In the genomic region with DNA sequence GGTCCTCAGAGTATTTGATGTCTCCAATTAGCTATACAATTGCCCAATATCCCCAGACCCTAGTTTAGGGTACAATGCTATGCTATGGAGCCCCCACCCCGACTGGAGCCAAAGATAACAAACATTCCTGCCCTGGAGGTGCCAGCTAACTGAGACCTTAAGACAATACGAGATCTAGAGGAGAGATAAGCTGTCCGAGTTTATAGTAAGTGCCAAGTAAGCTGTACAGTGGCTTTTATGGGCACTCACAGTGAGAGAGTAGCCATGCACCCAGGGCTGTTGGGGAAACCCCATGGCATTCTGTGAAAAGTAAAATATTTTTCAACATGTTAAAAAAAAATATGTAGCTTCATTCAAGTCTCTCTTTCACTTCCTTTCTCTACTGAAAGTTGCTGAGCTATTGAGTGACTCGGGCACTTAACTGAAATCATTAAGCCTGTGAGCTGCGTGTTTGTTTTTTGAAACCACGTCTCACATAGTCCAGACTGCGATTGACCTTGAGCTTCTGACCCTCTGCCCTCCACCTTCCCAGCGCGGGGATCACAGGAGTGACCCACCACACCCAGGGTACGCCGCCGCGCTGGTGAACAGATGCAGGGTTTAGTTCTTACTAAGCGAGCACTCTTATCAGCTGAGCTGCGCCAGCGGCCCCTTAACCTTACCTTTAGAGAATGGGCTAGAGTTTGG, we compare ENCODE assay signal across 8 mouse cellular contexts. TPM values are rescaled to one million over a fixed set of nuclear protein-coding genes. Genes with fewer than 3 reads are reported as not detected.
DNase-seq lines count a peak whose midpoint lies in the region; ATAC-seq and TF ChIP-seq lines count a peak whose summit lies in the region.

No protein-coding gene starts in this region.

- H3K4me2 ChIP-seq in midbrain, embryonic 14.5 days (ENCODE audit: low read length): no peak overlapping the region

- H3K27me3 ChIP-seq in MEL (ENCODE audit: control insufficient read depth in 1 of 2, insufficient read depth in 2 of 2, low read length in 2 of 2): no peaks in the 10 kb centered on the region
- no peaks in the 10 kb centered on the region for H3K27me3 ChIP-seq in midbrain, embryonic 14.5 days (ENCODE audit: control insufficient read depth, insufficient read depth, low read length)

- peak overlapping the region; percentile 65 to 99 for H3K4me3 ChIP-seq in MEL (ENCODE audit: control insufficient read depth in 1 of 2, insufficient read depth in 1 of 2, low read depth in 2 of 2, low read length in 2 of 2)
- no peak overlapping the region for H3K4me3 ChIP-seq in midbrain, embryonic 14.5 days (replicated peaks; ENCODE audit: low read depth, low read length)

- peak; percentile 21 for DNase-seq in kidney, adult 18-20 months
- no peak for DNase-seq in kidney, adult 8-10 months
- DNase-seq in MEL (ENCODE audit: low read depth, low spot score) (peak; percentile 75), MN1 (ENCODE audit: low spot score) (no peak)
- DNase-seq in midbrain, embryonic 14.5 days: no peak
- DNase-seq in embryo, embryonic 10.5 days (ENCODE audit: low spot score): no peak
- DNase-seq in cerebellum, postnatal 14 days: no peak

- no peak for TF ChIP-seq CTCF in MEL (IDR thresholded peaks at IDR 0.05 in 2 of 3, conservative IDR thresholded peaks at IDR 0.05 in 1 of 3; ENCODE audit: control insufficient read depth in 1 of 3, insufficient read depth in 1 of 3, low read depth in 2 of 3, low read length in 3 of 3, poor library complexity in 1 of 3, severe bottlenecking in 1 of 3)

- H3K79me2 ChIP-seq in MEL (ENCODE audit: control insufficient read depth, insufficient read depth, low read length, poor library complexity): no peaks in the 10 kb centered on the region; the same call in 1 of the 2 replicates

- no peak for TF ChIP-seq RAD21 in MEL (IDR thresholded peaks at IDR 0.05; ENCODE audit: low read depth, low read length)

- WGBS in midbrain, embryonic 14.5 days: 83% methylated on average over 16 of the region's 16 CpGs

- peaks cover 0 to 22% of the 10 kb centered on the region in 2 experiments; a peak in 2 of 4 replicates for H3K36me3 ChIP-seq in MEL (ENCODE audit: control insufficient read depth in 1 of 2, insufficient read depth in 2 of 2, low read length in 2 of 2)
- H3K36me3 ChIP-seq in midbrain, embryonic 14.5 days (ENCODE audit: control insufficient read depth, insufficient read depth, low read length): no peaks in the 10 kb centered on the region

- TF ChIP-seq EP300 in MEL (IDR thresholded peaks at IDR 0.05; ENCODE audit: low read depth in 1 of 2, low read length in 2 of 2): peak in 1 of 2 experiments; percentile 66; a peak in 2 of 4 replicates

- TF ChIP-seq POLR2A in MEL (IDR thresholded peaks at IDR 0.05; ENCODE audit: control insufficient read depth in 1 of 2, insufficient read depth in 1 of 2, low read depth in 1 of 2, low read length in 2 of 2, poor library complexity in 1 of 2): no peak

- peak; percentile 66 for ATAC-seq in inflammation-experienced regulatory T-cells, adult 6 months
- ATAC-seq in midbrain, embryonic 14.5 days (ENCODE audit: low FRiP score, low TSS enrichment): no peak

- no peaks in the 10 kb centered on the region for H3K9me3 ChIP-seq in MEL (replicated peaks; ENCODE audit: insufficient read depth, low read length)
- H3K9me3 ChIP-seq in midbrain, embryonic 14.5 days (ENCODE audit: control insufficient read depth, low read length): no peaks in the 10 kb centered on the region

- H3K9ac ChIP-seq in MEL (ENCODE audit: control insufficient read depth, low read depth, low read length, poor library complexity, severe bottlenecking): peak overlapping the region; percentile 59
- H3K9ac ChIP-seq in midbrain, embryonic 14.5 days (replicated peaks; ENCODE audit: low read length): no peak overlapping the region

- H3K4me1 ChIP-seq in MEL (ENCODE audit: control insufficient read depth in 1 of 2, insufficient read depth in 2 of 2, low read length in 2 of 2): peaks cover 20 to 28% of the 10 kb centered on the region in 2 experiments
- H3K4me1 ChIP-seq in midbrain, embryonic 14.5 days (ENCODE audit: control insufficient read depth, insufficient read depth, low read length): no peaks in the 10 kb centered on the region

- peak overlapping the region; percentile 41 for H3K27ac ChIP-seq in MEL (ENCODE audit: control insufficient read depth, low read depth, low read length)
- H3K27ac ChIP-seq in midbrain, embryonic 14.5 days (replicated peaks; ENCODE audit: low read depth, low read length): 0 out of 2 replicates have a peak overlapping the region, but pooled peaks have one; percentile 26

TF ChIP-seq in MEL, 35 proteins besides CTCF, POLR2A, EP300 and RAD21 (continues in another document):
- TF ChIP-seq MYC (IDR thresholded peaks at IDR 0.05; ENCODE audit: low read depth, low read length): no peak
- TF ChIP-seq MEF2A (IDR thresholded peaks at IDR 0.05; ENCODE audit: extremely low read depth, insufficient replicate concordance, low read depth, low read length, poor library complexity, severe bottlenecking): no peak
- TF ChIP-seq MYB (IDR thresholded peaks at IDR 0.05; ENCODE audit: low read depth, low read length): no peak
- TF ChIP-seq UBTF (IDR thresholded peaks at IDR 0.05; ENCODE audit: borderline replicate concordance, insufficient read depth, low read depth, low read length): no peak
- TF ChIP-seq SIN3A (IDR thresholded peaks at IDR 0.05; ENCODE audit: low read length): peak; percentile 40; the same call in 1 of the 2 replicates
- TF ChIP-seq MXI1 (IDR thresholded peaks at IDR 0.05; ENCODE audit: low read depth, low read length): no peak; the same call in 1 of the 2 replicates
- 0 out of 2 replicates have a peak, but pooled peaks have one; percentile 18 for TF ChIP-seq TBP (IDR thresholded peaks at IDR 0.05; ENCODE audit: low read depth, low read length)
- TF ChIP-seq POLR2AphosphoS5 (IDR thresholded peaks at IDR 0.05; ENCODE audit: borderline replicate concordance, low read depth, low read length): no peak
- 0 out of 2 replicates have a peak, but pooled peaks have one; percentile 22 for TF ChIP-seq MAFK (IDR thresholded peaks at IDR 0.05; ENCODE audit: borderline replicate concordance, low read depth, low read length)
- peak; percentile 45; the same call in 1 of the 2 replicates for TF ChIP-seq NRF1 (IDR thresholded peaks at IDR 0.05; ENCODE audit: insufficient read depth, low read depth, low read length, poor library complexity, severe bottlenecking)
- TF ChIP-seq ZNF384 (IDR thresholded peaks at IDR 0.05; ENCODE audit: low read depth, low read length): peak; percentile 43
- no peak for TF ChIP-seq ZKSCAN1 (IDR thresholded peaks at IDR 0.05; ENCODE audit: low read depth, low read length)
- TF ChIP-seq GABPA (IDR thresholded peaks at IDR 0.05; ENCODE audit: low read depth, low read length): no peak
- no peak for TF ChIP-seq CHD2 (IDR thresholded peaks at IDR 0.05; ENCODE audit: low read length)
- no peak for TF ChIP-seq KAT2A (conservative IDR thresholded peaks at IDR 0.05; ENCODE audit: low read depth, low read length)
- peak; percentile 14; the same call in 1 of the 2 replicates for TF ChIP-seq ETS1 (IDR thresholded peaks at IDR 0.05; ENCODE audit: low read depth, low read length)
- TF ChIP-seq JUND (IDR thresholded peaks at IDR 0.05; ENCODE audit: low read depth, low read length): 0 out of 2 replicates have a peak, but pooled peaks have one; percentile 26
- no peak for TF ChIP-seq CHD1 (IDR thresholded peaks at IDR 0.05; ENCODE audit: low read depth, low read length)
- TF ChIP-seq GATA1 (IDR thresholded peaks at IDR 0.05; ENCODE audit: low read depth, low read length): peak; percentile 90
- peak; percentile 38; the same call in 1 of the 2 replicates for TF ChIP-seq RCOR1 (IDR thresholded peaks at IDR 0.05; ENCODE audit: low read depth, low read length)
- TF ChIP-seq MAZ (IDR thresholded peaks at IDR 0.05; ENCODE audit: low read depth, low read length): peak; percentile 51; the same call in 1 of the 2 replicates
- no peak for TF ChIP-seq E2F4 (IDR thresholded peaks at IDR 0.05; ENCODE audit: borderline replicate concordance, low read depth, low read length)
- 0 out of 2 replicates have a peak, but pooled peaks have one; percentile 4 for TF ChIP-seq SMC3 (IDR thresholded peaks at IDR 0.05; ENCODE audit: low read depth, low read length)
- TF ChIP-seq NELFE (IDR thresholded peaks at IDR 0.05; ENCODE audit: low read depth, low read length): peak; percentile 44
- TF ChIP-seq TAL1 (IDR thresholded peaks at IDR 0.05; ENCODE audit: low read length): no peak
- no peak for TF ChIP-seq POLR2AphosphoS2 (IDR thresholded peaks at IDR 0.05; ENCODE audit: low read length)
- TF ChIP-seq ELF1 (IDR thresholded peaks at IDR 0.05; ENCODE audit: low read depth, low read length): no peak
- peak; percentile 34; the same call in 1 of the 2 replicates for TF ChIP-seq TCF12 (IDR thresholded peaks at IDR 0.05; ENCODE audit: low read depth, low read length)
- no peak for TF ChIP-seq BHLHE40 (IDR thresholded peaks at IDR 0.05; ENCODE audit: borderline replicate concordance, low read depth, low read length)
- TF ChIP-seq ZC3H11A (IDR thresholded peaks at IDR 0.05; ENCODE audit: low read depth, low read length): no peak
- TF ChIP-seq USF2 (IDR thresholded peaks at IDR 0.05; ENCODE audit: borderline replicate concordance in 1 of 2, insufficient read depth in 1 of 2, low read depth in 1 of 2, low read length in 2 of 2): no peak
- no peak; the same call in 1 of the 2 replicates for TF ChIP-seq MAX (IDR thresholded peaks at IDR 0.05; ENCODE audit: low read length)
- TF ChIP-seq USF1 (IDR thresholded peaks at IDR 0.05; ENCODE audit: low read depth, low read length): peak; percentile 35; the same call in 1 of the 2 replicates
- no peak for TF ChIP-seq HCFC1 (IDR thresholded peaks at IDR 0.05; ENCODE audit: low read depth, low read length)

RNA-seq across cellular contexts. Expression of a gene that starts 27.7 kb away (rescaled TPM):
- total RNA-seq in MEL (2012; rRNA removed): 12.9 and 17.3 TPM in 2 replicates
- 10 to 100 TPM in 1 of 2 experiments, not detected in 1; 14.6 TPM for polyA plus RNA-seq in MEL (2012; ENCODE audit: insufficient read depth in 1 of 2, insufficient read length in 2 of 2, low read depth in 1 of 2, low replicate concordance in 2 of 2, missing spikeins in 1 of 2)
- 10 to 100 TPM; 35.2 to 53.0 (median 47.2) TPM for polyA plus RNA-seq in inflammation-experienced regulatory T-cells, adult 6 months (2017; shearing (Covaris generic))
- polyA plus RNA-seq in midbrain, embryonic 14.5 days (2014; fragmentation: Nextera tagmentation; extraction: Ambion mirVana): 0.28 and 0.78 TPM in 2 replicates

RNA-seq across cellular contexts. Expression of a gene that starts 47.2 kb away (rescaled TPM):
- 301 and 332 TPM in 2 replicates for total RNA-seq in MEL (2012; rRNA removed)
- 100 to 1,000 TPM in 1 of 2 experiments, not detected in 1; 223 TPM for polyA plus RNA-seq in MEL (2012; ENCODE audit: insufficient read depth in 1 of 2, insufficient read length in 2 of 2, low read depth in 1 of 2, low replicate concordance in 2 of 2, missing spikeins in 1 of 2)
- polyA plus RNA-seq in inflammation-experienced regulatory T-cells, adult 6 months (2017; shearing (Covaris generic)): 100 to 1,000 TPM; 357 to 377 (median 371) TPM
- polyA plus RNA-seq in midbrain, embryonic 14.5 days (2014; fragmentation: Nextera tagmentation; extraction: Ambion mirVana): 150 and 163 TPM in 2 replicates

Comparison
In these comparisons a context has a peak if more than half of its experiments do, and no peak if none do; other contexts are left out.
1. DNase-seq: peak in kidney, adult 18-20 months (single experiment) and MEL (single experiment); none in kidney, adult 8-10 months (0 of 2), midbrain, embryonic 14.5 days (single experiment), embryo, embryonic 10.5 days (single experiment), cerebellum, postnatal 14 days (0 of 2) and MN1 (single experiment).